Mouse (Mus musculus) ES-Bruce4 (cell line): ENCODE measurements around the gene Rmnd5a.

ENCODE experiments used
- CTCF ChIP-seq: IDR thresholded peaks from one replicate; pipeline ENCODE4 v1.8.1; 2011; ENCODE audit warnings: low read depth, low read length
- EP300 ChIP-seq: IDR thresholded peaks from 2 replicates; pipeline ENCODE4 v1.6.1; 2011; ENCODE audit warnings: low read depth, low read length; ENCODE audit not compliant: insufficient read depth
- POLR2A ChIP-seq: IDR thresholded peaks from one replicate; pipeline ENCODE4 v1.8.1; 2011; ENCODE audit warnings: low read length; ENCODE audit not compliant: insufficient read depth

DNA sequence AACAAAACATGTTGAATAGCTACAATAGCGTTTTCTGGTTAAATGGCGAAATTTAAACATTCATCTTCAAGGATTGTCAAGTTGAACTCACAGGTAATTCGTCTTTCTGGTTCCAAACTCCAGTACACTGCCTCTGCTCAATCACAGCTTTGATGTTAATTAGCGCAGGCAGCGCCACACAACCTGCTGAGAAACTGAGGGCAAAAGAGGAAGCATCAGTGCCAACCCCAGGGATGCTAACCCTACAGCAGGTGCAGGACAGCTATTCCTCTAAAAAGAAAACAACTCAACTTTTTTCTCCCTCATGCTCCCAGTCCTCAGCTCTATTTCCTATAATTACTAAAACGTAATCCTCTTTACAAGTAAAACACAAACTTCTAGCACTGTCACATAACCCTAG lies 43.7 kb downstream of the Rmnd5a start:
- TF ChIP-seq EP300 (no peak), CTCF (no peak), POLR2A (no peak)
